Comparison of ENCODE assay signal across 9 mouse cellular contexts in the genomic region with DNA sequence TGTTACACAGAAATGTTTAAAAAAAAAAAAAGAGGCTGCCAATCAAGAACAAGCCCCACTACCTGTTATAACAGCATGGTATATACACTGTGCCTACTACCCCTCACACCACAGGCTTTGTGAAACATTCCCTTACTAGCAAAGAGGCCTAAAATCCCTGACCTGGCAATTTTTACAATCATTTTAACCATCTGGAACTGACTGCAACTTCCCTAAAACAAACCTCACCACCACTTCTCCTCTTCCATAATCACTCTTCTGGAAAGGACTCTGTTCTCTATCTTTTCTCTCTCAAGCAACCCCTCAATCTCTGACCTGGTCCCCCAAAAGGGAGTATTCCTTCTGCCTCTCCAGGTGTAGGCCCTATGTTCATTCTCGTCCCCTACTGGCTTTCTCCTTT. TPM values are rescaled to one million over a fixed set of nuclear protein-coding genes. Genes with fewer than 3 reads are reported as not detected.
DNase-seq lines count a peak whose midpoint lies in the region; ATAC-seq and TF ChIP-seq lines count a peak whose summit lies in the region.
"Had no signal": no experiment of that assay in that cellular context is flagged by ENCODE, and none has a peak within 500 bp of the region (broad histone marks: within the 10 kb centered on the region; RNA-seq: fewer than 3 reads in every experiment).

No protein-coding gene starts in this region.

- peak overlapping the region; percentile 89 for H3K4me3 ChIP-seq in erythroblast, embryonic 14.5 days (replicated peaks)
- H3K4me3 ChIP-seq in lung, embryonic 14.5 days (ENCODE audit: low read depth, low read length) = no peak overlapping the region
- no peak overlapping the region for H3K4me3 ChIP-seq in limb, embryonic 15.5 days

- peaks cover 49% of the 10 kb centered on the region for H3K4me1 ChIP-seq in erythroblast, embryonic 14.5 days (ENCODE audit: control insufficient read depth)
- H3K4me1 ChIP-seq in lung, embryonic 14.5 days (ENCODE audit: insufficient read depth) = peaks cover 9% of the 10 kb centered on the region
- H3K4me1 ChIP-seq in limb, embryonic 15.5 days = peaks cover 30% of the 10 kb centered on the region

- 66% methylated on average over 1 of the region's 1 CpGs for WGBS in lung, embryonic 14.5 days
- WGBS in limb, embryonic 15.5 days = 58% methylated on average over 1 of the region's 1 CpGs

- ATAC-seq in erythroblast, adult 5-6 weeks (replicated peaks; ENCODE audit: low FRiP score, poor library complexity, severe bottlenecking) = no peak
- no peak for ATAC-seq in lung, embryonic 14.5 days (ENCODE audit: insufficient read depth)
- no peak for ATAC-seq in limb, embryonic 15.5 days (ENCODE audit: insufficient number of reproducible peaks, low FRiP score, low TSS enrichment, low read depth)
- ATAC-seq: inflammation-experienced regulatory T-cells, adult 6 months had no signal

- H3K36me3 ChIP-seq in erythroblast, embryonic 14.5 days (ENCODE audit: control insufficient read depth) = no peaks in the 10 kb centered on the region; the same call in 1 of the 2 replicates
- H3K36me3 ChIP-seq in lung, embryonic 14.5 days (ENCODE audit: insufficient read depth) = no peaks in the 10 kb centered on the region
- H3K36me3 ChIP-seq in limb, embryonic 15.5 days = no peaks in the 10 kb centered on the region
- no peaks in the 10 kb centered on the region for H3K36me3 ChIP-seq in splenic B cell, adult 2 months (ENCODE audit: control insufficient read depth, insufficient read depth, low read length, poor library complexity, severe bottlenecking)

- TF ChIP-seq CTCF in lung, embryonic 14.5 days (IDR thresholded peaks at IDR 0.05; ENCODE audit: low read depth) = no peak

- no peak overlapping the region for H3K27ac ChIP-seq in lung, embryonic 14.5 days (ENCODE audit: low read depth)
- no peak overlapping the region for H3K27ac ChIP-seq in limb, embryonic 15.5 days

- peak overlapping the region; percentile 73; the same call in 1 of the 2 replicates for H3K4me2 ChIP-seq in lung, embryonic 14.5 days
- 0 out of 2 replicates have a peak overlapping the region, but pooled peaks have one; percentile 7 for H3K4me2 ChIP-seq in limb, embryonic 15.5 days

- H3K27me3 ChIP-seq in erythroblast, embryonic 14.5 days (ENCODE audit: control insufficient read depth) = no peaks in the 10 kb centered on the region
- H3K27me3 ChIP-seq in lung, embryonic 14.5 days (ENCODE audit: insufficient read depth, low read length) = no peaks in the 10 kb centered on the region
- H3K27me3 ChIP-seq in limb, embryonic 15.5 days = no peaks in the 10 kb centered on the region
- no peaks in the 10 kb centered on the region for H3K27me3 ChIP-seq in splenic B cell, adult 2 months (ENCODE audit: control insufficient read depth, insufficient read depth, low read length, poor library complexity, severe bottlenecking)

- 0 out of 2 replicates have a peak overlapping the region, but pooled peaks have one; percentile 28 for H3K9ac ChIP-seq in lung, embryonic 14.5 days
- no peak overlapping the region for H3K9ac ChIP-seq in limb, embryonic 15.5 days

- H3K9me3 ChIP-seq in erythroblast, embryonic 14.5 days (ENCODE audit: control insufficient read depth, low read length) = no peaks in the 10 kb centered on the region
- no peaks in the 10 kb centered on the region for H3K9me3 ChIP-seq in lung, embryonic 14.5 days (ENCODE audit: low read depth, low read length)
- H3K9me3 ChIP-seq in limb, embryonic 15.5 days = no peaks in the 10 kb centered on the region

- DNase-seq in lung, embryonic 14.5 days = no peak
- no peak for DNase-seq in lung, postnatal 36 days
- DNase-seq in splenic B cell, adult 2 months (ENCODE audit: low read depth, low spot score) = peak; percentile 32
- DNase-seq in urinary bladder, postnatal 14 days (ENCODE audit: low spot score) = no peak
- DNase-seq in left cerebral cortex, adult 9 months (ENCODE audit: low spot score in 2 of 2) = no peak

RNA-seq across cellular contexts. Expression of a gene that starts 2.4 kb away (rescaled TPM):
- polyA plus RNA-seq in erythroblast, embryonic 14.5 days (2012) = 1.1 TPM in 2 replicates
- 51.5 and 62.5 TPM in 2 replicates for total RNA-seq in erythroblast, adult 5-6 weeks (2015; ENCODE audit: low replicate concordance)
- total RNA-seq in erythroblast, adult 5-6 weeks (2017; ENCODE audit: low replicate concordance) = 129 and 137 TPM in 2 replicates
- 9.1 and 9.4 TPM in 2 replicates for polyA plus RNA-seq in lung, embryonic 14.5 days (2014; fragmentation: Nextera tagmentation; extraction: Ambion mirVana)
- polyA plus RNA-seq in limb, embryonic 15.5 days (2015; fragmentation: Nextera tagmentation; extraction: Ambion mirVana) = 9.7 and 13.1 TPM in 2 replicates

RNA-seq across cellular contexts. Expression of a gene that starts 55.6 kb away (rescaled TPM):
- polyA plus RNA-seq in erythroblast, embryonic 14.5 days (2012) = 0.36 and 0.44 TPM in 2 replicates
- 5.2 and 11.9 TPM in 2 replicates for total RNA-seq in erythroblast, adult 5-6 weeks (2015; ENCODE audit: low replicate concordance)
- 11.5 and 13.4 TPM in 2 replicates for total RNA-seq in erythroblast, adult 5-6 weeks (2017; ENCODE audit: low replicate concordance)
- polyA plus RNA-seq in lung, embryonic 14.5 days (2014; fragmentation: Nextera tagmentation; extraction: Ambion mirVana) = 18.1 and 18.2 TPM in 2 replicates
- 13.2 and 16.1 TPM in 2 replicates for polyA plus RNA-seq in limb, embryonic 15.5 days (2015; fragmentation: Nextera tagmentation; extraction: Ambion mirVana)
